Mouse (Mus musculus): ENCODE measurements at regions not wholly inside any gene's neighbourhood (a gene's known extent, or its start where the extent isn't known, plus 50 kb on each side); places are given as distances from the start of the nearest gene placed in this dataset.

DNA sequence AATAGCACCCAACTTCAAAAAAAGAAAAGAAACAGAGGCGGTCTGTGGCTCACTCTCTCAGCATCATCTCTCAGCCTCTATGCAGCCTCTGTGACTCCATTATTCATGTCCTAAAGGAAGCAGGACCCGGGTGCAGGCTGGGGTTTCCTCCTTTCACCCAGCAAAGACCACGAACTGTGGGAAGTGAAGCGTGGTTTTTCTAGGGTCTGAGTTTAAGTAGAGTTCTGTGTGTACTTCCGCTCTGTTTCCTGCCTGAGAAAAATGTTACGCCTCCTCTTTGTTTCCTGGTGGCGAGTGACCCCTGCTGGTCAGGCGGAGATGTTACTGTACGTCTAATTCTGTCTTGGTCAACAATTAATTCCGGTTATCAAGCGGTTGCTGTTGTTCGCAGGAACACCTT is 366.9 kb downstream of the Rapgef2 start:
- peak; percentile 86 for DNase-seq (ENCODE audit: low spot score)
- no peaks in the 10 kb centered on the region for H3K9me3 ChIP-seq (ENCODE audit: control insufficient read depth, low read length)
- H3K27me3 ChIP-seq (ENCODE audit: control insufficient read depth, insufficient read depth, low read length) = no peaks in the 10 kb centered on the region
- no peak overlapping the region for H3K4me3 ChIP-seq (replicated peaks; ENCODE audit: low read length)
- peak overlapping the region; percentile 40 for H3K4me2 ChIP-seq (replicated peaks)
- ATAC-seq (ENCODE audit: low FRiP score) = peak; percentile 62; the same call in 1 of the 2 replicates
- no peaks in the 10 kb centered on the region for H3K36me3 ChIP-seq (replicated peaks; ENCODE audit: control insufficient read depth, insufficient read depth)
- 0 out of 2 replicates have a peak overlapping the region, but pooled peaks have one; percentile 5 for H3K27ac ChIP-seq
- H3K9ac ChIP-seq = 0 out of 2 replicates have a peak overlapping the region, but pooled peaks have one; percentile 6
- WGBS = 12% methylated on average over 12 of the region's 12 CpGs
- no peaks in the 10 kb centered on the region for H3K4me1 ChIP-seq (replicated peaks; ENCODE audit: control insufficient read depth, insufficient read depth, low read length)

DNA sequence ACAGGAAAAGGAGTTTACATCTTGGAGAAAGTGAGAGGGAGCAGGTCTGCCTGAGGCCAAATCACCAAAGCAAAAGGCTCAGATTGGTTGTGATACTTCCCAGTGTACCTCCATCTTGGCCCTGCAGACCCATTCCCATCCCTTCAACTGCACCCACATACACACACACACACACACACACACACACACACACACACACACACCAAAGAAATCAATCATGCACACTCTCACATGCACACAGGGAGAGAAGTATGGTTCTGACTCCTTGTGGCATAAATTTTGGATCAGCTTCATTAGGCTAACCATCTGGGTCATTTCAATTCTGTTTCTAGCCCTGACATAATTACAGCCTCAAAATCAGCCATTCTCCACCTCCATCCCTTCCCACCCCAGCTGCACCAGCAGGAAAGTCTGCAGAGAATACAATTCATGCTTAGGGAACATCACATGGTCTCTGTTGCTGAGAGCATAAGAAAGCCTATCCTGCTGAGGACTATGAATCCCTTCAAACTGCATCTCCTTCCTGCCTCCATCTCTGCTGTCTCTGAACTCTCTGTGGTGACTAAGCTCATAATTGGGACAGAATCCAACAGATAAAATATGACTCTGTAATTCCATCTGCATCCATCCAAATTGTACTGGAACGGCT is 378.0 kb downstream of the Rapgef2 start:
- Histone ChIP-seq H3K27me3 (ENCODE audit: control insufficient read depth, insufficient read depth, low read length) (no peaks in the 10 kb centered on the region), H3K9ac (no peak overlapping the region), H3K9me3 (ENCODE audit: control insufficient read depth, low read length) (no peaks in the 10 kb centered on the region), H3K4me2 (replicated peaks) (no peak overlapping the region), H3K27ac (peak overlapping the region; percentile 27; the same call in 1 of the 2 replicates), H3K4me3 (replicated peaks; ENCODE audit: low read length) (no peak overlapping the region), H3K4me1 (replicated peaks; ENCODE audit: control insufficient read depth, insufficient read depth, low read length) (0 out of 2 replicates have a peak, but pooled peaks cover 5% of the 10 kb centered on the region), H3K36me3 (replicated peaks; ENCODE audit: control insufficient read depth, insufficient read depth) (no peaks in the 10 kb centered on the region)
- DNase-seq (ENCODE audit: low spot score) (no peak), ATAC-seq (ENCODE audit: low FRiP score) (0 out of 2 replicates have a peak, but pooled peaks have one; percentile 35)
- 51% methylated on average over 1 of the region's 1 CpGs for WGBS

DNA sequence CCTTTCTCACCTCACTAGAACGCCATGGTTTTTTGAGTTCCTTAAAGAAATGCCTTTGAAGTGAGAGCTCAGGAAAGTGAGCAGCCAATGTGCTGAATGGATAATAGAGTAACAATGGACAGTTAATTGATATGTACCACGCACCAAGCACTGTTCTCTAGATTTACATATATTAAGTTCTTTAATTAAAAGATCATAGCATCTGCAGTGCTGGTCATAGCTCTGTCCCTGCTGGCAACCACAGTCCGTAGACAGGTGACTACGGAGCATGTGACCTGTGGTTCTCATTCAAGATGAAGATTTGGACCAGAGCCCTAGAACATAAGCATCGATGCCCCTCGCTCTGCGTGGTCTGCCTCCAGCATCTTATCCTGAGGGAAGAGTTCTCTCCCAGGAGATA is 378.5 kb downstream of the Rapgef2 start:
- WGBS = 63% methylated on average over 7 of the region's 7 CpGs
- ATAC-seq (ENCODE audit: low FRiP score) = 0 out of 2 replicates have a peak, but pooled peaks have one; percentile 16

DNA sequence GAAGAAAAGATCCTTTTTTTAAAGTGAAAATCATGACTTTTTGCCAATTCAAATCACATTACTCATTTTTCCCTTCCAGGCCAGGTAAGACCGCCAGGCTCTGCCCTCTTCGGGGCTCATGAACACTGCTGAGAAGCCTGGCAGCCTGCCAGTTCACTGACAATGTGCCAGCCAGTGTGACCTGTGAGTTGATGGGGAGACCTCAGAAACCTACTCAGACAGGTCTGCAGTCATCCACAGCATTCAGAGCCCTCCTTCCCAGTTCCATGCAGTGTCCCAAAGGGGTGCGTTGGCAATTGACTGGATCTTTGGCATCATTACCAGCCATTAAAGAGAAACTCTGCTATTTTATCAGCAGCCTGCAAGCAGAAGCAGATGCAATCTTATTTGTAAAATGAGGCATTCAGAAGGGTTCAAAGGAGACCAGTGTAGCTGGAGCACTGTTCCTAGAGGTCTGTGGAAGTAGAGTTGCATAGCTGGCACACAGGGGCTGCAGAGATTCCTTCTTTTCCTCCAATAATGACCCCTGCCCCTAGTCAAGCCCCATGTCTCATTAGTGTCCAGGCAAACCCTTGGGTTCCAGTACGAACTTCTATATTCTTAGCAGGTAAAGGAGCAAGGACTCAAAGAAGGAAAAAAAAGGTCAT is 384.4 kb downstream of the Rapgef2 start:
- no peaks in the 10 kb centered on the region for H3K27me3 ChIP-seq (ENCODE audit: control insufficient read depth, insufficient read depth, low read length)
- WGBS = 32% methylated on average over 4 of the region's 4 CpGs
- peak; percentile 57 for DNase-seq (ENCODE audit: low spot score)
- H3K36me3 ChIP-seq (replicated peaks; ENCODE audit: control insufficient read depth, insufficient read depth) = no peaks in the 10 kb centered on the region
- ATAC-seq (ENCODE audit: low FRiP score) = peak; percentile 74
- H3K27ac ChIP-seq = peak overlapping the region; percentile 68; the same call in 1 of the 2 replicates
- no peaks in the 10 kb centered on the region for H3K9me3 ChIP-seq (ENCODE audit: control insufficient read depth, low read length)
- H3K9ac ChIP-seq = no peak overlapping the region
- H3K4me1 ChIP-seq (replicated peaks; ENCODE audit: control insufficient read depth, insufficient read depth, low read length) = peaks cover 14% of the 10 kb centered on the region; the same call in 1 of the 2 replicates
- H3K4me3 ChIP-seq (replicated peaks; ENCODE audit: low read length) = no peak overlapping the region
- H3K4me2 ChIP-seq (replicated peaks) = no peak overlapping the region

More for the DNA sequence above, 378.5 kb downstream of the Rapgef2 start:
- Histone ChIP-seq H3K27ac (no peak overlapping the region), H3K9me3 (ENCODE audit: control insufficient read depth, low read length) (no peaks in the 10 kb centered on the region), H3K27me3 (ENCODE audit: control insufficient read depth, insufficient read depth, low read length) (no peaks in the 10 kb centered on the region), H3K36me3 (replicated peaks; ENCODE audit: control insufficient read depth, insufficient read depth) (no peaks in the 10 kb centered on the region), H3K4me3 (replicated peaks; ENCODE audit: low read length) (no peak overlapping the region), H3K9ac (no peak overlapping the region), H3K4me1 (replicated peaks; ENCODE audit: control insufficient read depth, insufficient read depth, low read length) (0 out of 2 replicates have a peak, but pooled peaks cover 5% of the 10 kb centered on the region), H3K4me2 (replicated peaks) (no peak overlapping the region)
- DNase-seq (ENCODE audit: low spot score) = no peak

GRCm38 (mm10) chr3:78901016-78901837 is 385.1 kb downstream of the Rapgef2 start:
- no peaks in the 10 kb centered on the region for H3K36me3 ChIP-seq (replicated peaks; ENCODE audit: control insufficient read depth, insufficient read depth)
- no peaks in the 10 kb centered on the region for H3K9me3 ChIP-seq (ENCODE audit: control insufficient read depth, low read length)
- no peak overlapping the region; the same call in 1 of the 2 replicates for H3K4me2 ChIP-seq (replicated peaks)
- ATAC-seq (ENCODE audit: low FRiP score) (no peak), DNase-seq (ENCODE audit: low spot score) (no peak)
- H3K27me3 ChIP-seq (ENCODE audit: control insufficient read depth, insufficient read depth, low read length) = no peaks in the 10 kb centered on the region
- H3K27ac ChIP-seq = peak overlapping the region; percentile 68; the same call in 1 of the 2 replicates
- H3K4me1 ChIP-seq (replicated peaks; ENCODE audit: control insufficient read depth, insufficient read depth, low read length) = peaks cover 14% of the 10 kb centered on the region; the same call in 1 of the 2 replicates
- WGBS = 22% methylated on average over 11 of the region's 11 CpGs
- no peak overlapping the region for H3K4me3 ChIP-seq (replicated peaks; ENCODE audit: low read length)
- H3K9ac ChIP-seq = no peak overlapping the region

GRCm38 (mm10) chr3:78899446-78900230 is 386.7 kb downstream of the Rapgef2 start:
- H3K4me2 ChIP-seq (replicated peaks) = no peak overlapping the region
- no peak overlapping the region for H3K4me3 ChIP-seq (replicated peaks; ENCODE audit: low read length)
- 45% methylated on average over 8 of the region's 8 CpGs for WGBS
- H3K27me3 ChIP-seq (ENCODE audit: control insufficient read depth, insufficient read depth, low read length) = no peaks in the 10 kb centered on the region
- no peak overlapping the region for H3K9ac ChIP-seq
- ATAC-seq (ENCODE audit: low FRiP score) (no peak), DNase-seq (ENCODE audit: low spot score) (no peak)
- no peak overlapping the region for H3K27ac ChIP-seq
- no peaks in the 10 kb centered on the region for H3K36me3 ChIP-seq (replicated peaks; ENCODE audit: control insufficient read depth, insufficient read depth)
- H3K9me3 ChIP-seq (ENCODE audit: control insufficient read depth, low read length) = no peaks in the 10 kb centered on the region
- peaks cover 14% of the 10 kb centered on the region; the same call in 1 of the 2 replicates for H3K4me1 ChIP-seq (replicated peaks; ENCODE audit: control insufficient read depth, insufficient read depth, low read length)

DNA sequence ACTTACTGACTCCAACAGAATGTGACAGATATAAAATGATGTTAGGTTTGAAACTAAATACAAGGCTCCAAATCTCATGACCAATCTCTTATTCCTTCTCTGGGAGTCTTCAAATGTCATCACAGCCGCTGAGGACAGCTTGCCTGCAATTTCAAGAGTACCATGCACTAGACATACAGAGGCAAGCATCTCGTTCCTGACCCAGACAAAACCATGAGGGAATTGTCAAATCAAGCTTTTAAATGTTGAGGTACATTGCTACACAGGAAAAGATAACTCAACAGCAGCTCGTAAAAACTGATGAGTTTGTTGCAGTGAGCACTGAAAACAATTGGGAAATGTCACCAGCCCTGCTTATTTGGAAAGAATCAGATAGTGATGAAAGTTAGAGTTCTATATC is 397.0 kb downstream of the Rapgef2 start:
- DNase-seq (ENCODE audit: low spot score) = no peak
- Histone ChIP-seq H3K9ac (no peak overlapping the region), H3K36me3 (replicated peaks; ENCODE audit: control insufficient read depth, insufficient read depth) (no peaks in the 10 kb centered on the region), H3K27ac (no peak overlapping the region), H3K27me3 (ENCODE audit: control insufficient read depth, insufficient read depth, low read length) (no peaks in the 10 kb centered on the region), H3K4me2 (replicated peaks) (no peak overlapping the region), H3K9me3 (ENCODE audit: control insufficient read depth, low read length) (no peaks in the 10 kb centered on the region), H3K4me1 (replicated peaks; ENCODE audit: control insufficient read depth, insufficient read depth, low read length) (no peaks in the 10 kb centered on the region), H3K4me3 (replicated peaks; ENCODE audit: low read length) (no peak overlapping the region)
- WGBS = 79% methylated on average over 3 of the region's 3 CpGs
- no peak for ATAC-seq (ENCODE audit: low FRiP score)

GRCm38 (mm10) chr3:78884715-78885114 is 401.6 kb downstream of the Rapgef2 start:
- 70% methylated on average over 9 of the region's 9 CpGs for WGBS

More at GRCm38 (mm10) chr3:78884715-78885114, 401.6 kb downstream of the Rapgef2 start:
- Histone ChIP-seq H3K27me3 (ENCODE audit: control insufficient read depth, insufficient read depth, low read length) (no peaks in the 10 kb centered on the region), H3K9me3 (ENCODE audit: control insufficient read depth, low read length) (no peaks in the 10 kb centered on the region), H3K4me2 (replicated peaks) (no peak overlapping the region), H3K9ac (no peak overlapping the region), H3K4me1 (replicated peaks; ENCODE audit: control insufficient read depth, insufficient read depth, low read length) (no peaks in the 10 kb centered on the region), H3K4me3 (replicated peaks; ENCODE audit: low read length) (no peak overlapping the region), H3K36me3 (replicated peaks; ENCODE audit: control insufficient read depth, insufficient read depth) (no peaks in the 10 kb centered on the region), H3K27ac (no peak overlapping the region)
- DNase-seq (ENCODE audit: low spot score) = no peak
- ATAC-seq (ENCODE audit: low FRiP score) = no peak

Data from hindbrain, embryonic 14.5 days (tissue).